Mouse (Mus musculus) embryonic fibroblast, embryonic 13.5 days (primary cell): ENCODE results near the gene Gm17482.

Experiments used
- CTCF ChIP-seq: IDR thresholded peaks from 2 replicates; pipeline ENCODE4 v1.5.1; 2011; ENCODE audit warnings: mild to moderate bottlenecking, control low read depth, low read length, moderate library complexity, borderline replicate concordance; ENCODE audit not compliant: insufficient read depth
- POLR2A ChIP-seq: IDR thresholded peaks from 2 replicates; pipeline ENCODE4 v1.6.1; 2011; ENCODE audit warnings: low read depth, mild to moderate bottlenecking, control low read depth, low read length, moderate library complexity

DNA sequence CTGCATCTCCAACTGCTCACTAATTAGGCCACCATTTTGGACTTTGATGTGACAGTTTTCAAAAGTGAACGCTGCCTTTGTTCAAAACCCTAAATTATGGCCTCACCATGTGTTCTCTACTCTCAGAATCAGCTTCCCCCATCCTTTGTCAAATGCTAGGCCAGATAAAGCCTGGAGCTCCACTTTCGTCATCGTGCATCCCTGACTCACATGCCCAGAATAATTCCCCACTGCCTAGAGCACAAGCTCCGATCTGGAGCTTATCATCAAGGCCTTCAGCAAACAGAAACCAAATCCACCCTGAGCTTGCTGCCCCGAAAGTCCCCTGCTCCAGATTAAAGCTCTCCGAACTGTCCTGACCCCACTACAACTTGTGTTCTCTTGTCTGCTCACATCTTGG is 65.5 kb downstream of the Gm17482 start:
- TF ChIP-seq CTCF: no peak
- no peak for TF ChIP-seq POLR2A
